Mouse (Mus musculus): Measurements from ENCODE around the gene Trib2.

Gene Trib2

DNA sequence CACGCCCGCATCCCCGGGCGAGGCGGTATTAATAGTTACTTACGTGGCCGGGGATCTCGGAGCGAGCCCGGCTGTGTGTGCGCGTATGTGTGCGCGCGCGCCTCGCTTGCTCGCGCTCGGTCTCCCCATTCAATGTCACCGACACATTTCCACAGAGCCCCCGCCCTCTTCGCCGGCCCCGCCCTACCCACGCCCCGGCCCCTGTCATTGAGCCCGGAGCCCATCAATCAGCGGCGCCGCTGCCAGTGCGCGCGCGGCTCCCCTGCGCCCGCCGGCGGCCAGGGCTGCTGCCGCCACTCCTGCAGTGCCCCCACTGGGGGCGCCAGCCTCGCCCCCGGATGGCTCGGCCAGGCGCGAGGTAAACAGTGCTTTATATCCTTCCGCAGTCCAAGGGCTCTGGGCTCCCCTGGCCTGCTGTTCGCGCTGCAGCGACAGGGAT is at the start of gene Trib2:
Gene Trib2 (minus strand): TSS at position 183 of the 439 bp plus-strand sequence.
- DNase-seq (ENCODE audit: low spot score), result peak; percentile 77

DNA sequence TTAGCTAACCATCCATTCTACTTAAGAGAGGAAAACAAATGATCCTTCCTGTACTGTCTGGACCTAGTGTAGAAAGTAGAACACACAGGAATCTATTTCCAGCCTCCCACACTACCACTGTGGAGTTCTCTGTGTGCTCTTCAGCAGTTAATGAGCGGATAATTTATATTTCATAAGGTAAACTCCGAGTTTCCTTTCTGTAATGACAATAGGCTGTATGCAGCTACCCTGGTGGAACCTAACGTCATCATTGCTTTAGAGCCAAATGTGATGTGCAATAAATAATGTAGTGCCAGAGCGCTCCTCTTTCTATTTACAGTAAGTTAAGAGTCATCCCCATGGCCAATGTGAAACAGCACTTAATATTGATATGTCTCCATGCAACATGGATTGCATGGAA is 41.3 kb upstream of the Trib2 start:
- no peak for DNase-seq (ENCODE audit: low spot score)

DNA sequence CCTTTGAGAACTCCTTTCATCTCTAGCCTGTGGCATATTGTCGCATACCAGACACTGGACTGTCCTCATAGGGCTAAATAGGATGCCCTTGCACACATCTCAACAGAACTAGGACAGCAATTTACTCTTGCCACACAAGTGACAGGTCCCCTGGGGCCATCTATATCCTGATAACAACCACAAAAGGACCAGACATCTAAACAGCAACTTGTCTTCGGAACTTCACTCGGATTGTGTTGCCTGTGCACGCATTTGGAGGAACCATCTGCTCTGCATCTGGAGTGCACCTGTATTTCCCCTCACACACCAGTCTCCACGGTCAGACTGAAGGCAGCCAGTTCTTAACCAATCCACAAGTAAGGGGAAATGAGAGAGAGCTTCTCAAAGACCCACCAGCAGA is 39.2 kb upstream of the Trib2 start:
- no peak for DNase-seq (ENCODE audit: low spot score)

DNA sequence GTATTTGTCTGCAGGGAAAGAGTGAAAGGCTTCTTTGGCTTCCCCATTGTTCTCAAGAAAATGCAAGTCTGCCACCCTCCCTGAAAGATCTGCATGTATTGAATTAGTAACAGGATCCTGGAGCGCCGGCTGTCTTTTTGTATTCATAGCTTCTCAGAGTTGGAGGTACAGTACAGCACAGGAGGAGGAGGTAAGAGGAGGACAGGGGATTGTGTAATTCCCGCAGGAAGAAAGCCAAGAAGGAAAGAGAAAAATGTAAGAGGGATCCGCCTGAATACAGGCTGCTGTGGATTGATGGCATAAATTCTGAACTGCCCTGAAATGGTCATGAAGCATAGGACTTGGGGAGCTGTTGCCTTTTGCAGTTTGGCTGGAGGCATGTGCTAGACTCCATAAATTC is 36.1 kb upstream of the Trib2 start:
- no peak for DNase-seq (ENCODE audit: low spot score)

DNA sequence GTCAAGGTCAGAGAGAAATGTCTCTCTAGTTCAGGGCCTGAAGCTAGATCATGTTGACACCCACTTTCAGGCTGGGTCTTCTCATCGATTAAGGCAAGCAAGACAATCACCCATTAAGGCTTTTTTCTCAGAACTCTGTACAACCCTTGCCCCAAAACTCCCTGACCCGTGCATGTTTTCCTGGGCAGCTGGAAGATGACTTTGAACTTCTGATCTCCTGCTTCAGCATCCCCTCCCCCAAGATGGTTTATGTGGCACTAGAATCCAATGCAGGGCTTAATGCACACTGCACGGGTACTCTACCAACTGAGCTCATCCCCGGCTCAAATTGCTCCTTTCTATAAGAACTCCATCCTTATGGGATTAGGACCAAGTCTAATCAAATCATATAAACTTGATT is 35.3 kb upstream of the Trib2 start:
- DNase-seq (ENCODE audit: low spot score), result no peak

DNA sequence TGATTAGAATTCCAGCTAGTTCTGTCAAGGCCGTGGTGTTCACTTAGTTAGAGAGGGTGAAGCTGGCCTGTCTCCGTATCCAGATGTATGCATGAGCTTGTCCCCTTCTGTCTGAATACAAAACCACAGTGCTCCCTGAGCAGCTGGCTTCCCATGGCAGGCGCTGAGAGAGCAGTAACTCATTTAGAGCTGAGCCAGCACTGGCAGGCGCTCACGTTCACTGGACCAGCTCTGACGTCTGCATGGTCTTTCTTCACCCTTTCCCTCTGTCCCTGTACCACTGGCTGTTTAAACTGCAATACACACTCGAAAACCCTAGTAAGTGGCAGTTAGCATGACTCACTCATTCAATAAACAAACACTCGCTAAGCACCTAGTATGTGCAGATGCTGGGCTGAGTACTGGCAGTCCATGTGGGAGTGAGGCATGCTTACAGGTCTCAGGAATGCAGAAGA is 33.7 kb upstream of the Trib2 start:
- no peak for DNase-seq (ENCODE audit: low spot score)

DNA sequence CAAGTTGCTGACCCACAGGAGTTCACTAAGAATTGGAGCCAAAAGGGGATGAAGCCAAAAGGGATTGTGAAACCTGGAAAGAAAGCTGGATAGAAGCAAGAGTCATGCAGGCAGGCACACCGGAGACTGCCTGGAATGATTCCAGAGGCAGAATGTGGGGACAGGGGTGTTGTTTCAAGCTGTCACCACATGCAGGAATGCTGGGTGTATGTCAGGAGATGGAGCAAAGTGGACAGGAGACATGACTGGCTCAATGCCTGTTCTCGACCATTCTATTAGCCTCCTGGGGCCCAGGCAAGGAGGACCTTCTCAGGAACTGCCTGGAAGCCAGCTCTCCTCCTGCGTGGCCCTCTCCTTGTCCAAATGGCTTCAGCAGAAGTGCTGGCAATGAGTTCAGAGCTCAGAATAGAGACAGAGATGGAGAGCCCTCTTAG is 33.2 kb upstream of the Trib2 start:
- no peak for DNase-seq (ENCODE audit: low spot score)

DNA sequence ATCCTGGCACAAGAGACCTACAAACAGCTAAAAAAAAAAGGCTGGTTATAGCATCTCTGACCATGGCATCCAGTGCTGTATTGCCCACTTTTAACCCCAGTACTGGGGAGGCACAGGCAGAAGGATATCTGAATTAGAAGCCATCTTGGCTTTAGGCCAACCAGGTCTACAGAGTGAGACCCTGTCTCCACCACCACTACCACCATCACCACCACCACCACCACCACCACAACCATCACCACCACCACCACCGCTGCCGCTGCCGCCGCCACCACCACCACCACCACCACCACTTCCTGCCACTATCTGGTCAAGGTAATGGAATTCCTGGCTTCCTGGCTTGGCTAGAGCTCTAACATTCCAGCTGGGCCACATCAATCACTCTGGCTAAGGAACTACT is 31.7 kb upstream of the Trib2 start:
- no peak for DNase-seq (ENCODE audit: low spot score)

DNA sequence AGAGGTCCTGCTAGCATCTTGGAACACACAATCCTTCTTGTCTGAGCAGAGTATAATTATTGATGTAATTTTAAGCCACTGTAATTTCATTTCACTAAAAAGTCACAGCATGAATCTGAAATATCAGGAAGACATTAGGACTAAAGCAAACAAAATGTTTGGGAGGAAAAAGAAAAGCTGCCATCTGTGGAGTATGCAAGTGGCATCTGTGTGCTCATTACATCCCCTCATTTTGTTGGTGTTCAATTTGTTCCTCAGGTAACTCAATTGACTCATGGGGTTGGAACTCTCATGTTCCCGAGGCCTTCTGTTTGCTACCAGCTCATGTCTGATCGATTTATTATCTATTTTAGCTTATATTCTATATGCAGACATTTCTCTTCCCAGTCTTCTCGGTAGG is 28.0 kb upstream of the Trib2 start:
- DNase-seq (ENCODE audit: low spot score), result no peak

DNA sequence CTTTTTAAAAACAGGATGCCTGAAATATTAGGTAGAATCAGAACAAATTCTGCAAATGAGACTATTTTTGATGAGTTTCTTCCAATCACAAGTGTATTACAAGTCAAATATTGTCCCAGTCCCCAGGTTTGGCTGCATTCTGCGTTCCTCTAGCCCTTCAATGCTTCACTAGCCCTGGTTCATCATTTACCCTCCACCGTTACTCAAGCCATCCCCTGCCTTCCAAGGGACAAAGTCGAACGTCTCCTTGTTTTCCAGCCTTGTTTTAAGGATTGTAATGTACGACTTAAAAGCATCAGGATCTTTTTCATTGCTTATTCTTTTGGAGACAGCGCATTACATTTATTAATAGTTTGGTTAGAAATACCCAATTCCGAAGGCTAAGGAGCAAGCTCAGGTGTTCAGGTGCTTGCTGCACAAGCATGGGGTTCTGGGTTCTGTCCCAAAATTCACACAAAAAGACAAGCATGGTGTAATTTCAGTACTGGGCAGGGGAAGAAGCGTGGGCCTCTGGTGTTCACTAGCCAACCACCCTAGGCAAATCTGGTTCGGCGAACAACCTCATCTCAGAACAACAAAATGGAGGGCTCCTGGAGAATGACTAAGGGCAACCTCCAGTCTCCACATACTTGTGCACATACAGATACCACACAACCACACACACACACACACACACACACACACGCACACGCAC is 24.3 kb upstream of the Trib2 start:
- no peak for DNase-seq (ENCODE audit: low spot score)

DNA sequence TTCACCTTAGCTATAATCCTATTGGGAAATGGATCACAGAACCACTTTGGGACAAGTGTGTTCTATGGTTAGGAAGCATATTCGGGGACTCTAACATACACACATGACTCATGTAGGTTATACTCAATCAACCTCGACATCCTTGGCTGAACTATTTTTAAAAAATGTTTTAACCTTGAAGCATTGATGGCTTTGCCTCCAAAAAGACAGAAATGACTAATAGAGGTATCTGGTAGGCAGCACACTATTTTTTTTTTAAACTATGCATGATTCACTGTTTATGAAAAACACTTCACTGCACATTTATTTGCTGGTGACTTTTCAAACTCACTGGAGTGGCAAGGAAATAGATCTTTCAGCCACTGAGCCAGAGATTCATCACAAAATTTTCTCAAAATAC is 21.5 kb upstream of the Trib2 start:
- DNase-seq (ENCODE audit: low spot score), result no peak

DNA sequence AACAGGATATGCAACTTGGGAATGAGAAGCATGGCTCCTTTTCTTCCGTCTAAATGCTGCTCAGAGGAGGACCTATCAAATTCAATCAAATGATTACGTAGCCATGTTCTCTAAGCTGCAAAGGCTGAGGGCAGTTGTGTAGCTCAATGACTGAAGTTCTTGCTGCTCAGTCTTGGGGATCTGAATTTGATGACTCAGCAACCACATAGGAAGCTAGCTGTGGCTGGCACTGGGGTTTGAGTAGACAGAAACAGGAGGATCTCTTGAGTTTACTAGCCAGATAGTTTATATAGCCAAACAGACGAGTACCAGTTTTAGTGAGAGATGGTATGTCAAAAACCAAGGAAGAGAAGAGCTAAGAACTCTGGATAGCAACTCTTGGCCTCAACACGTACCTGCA is 20.8 kb upstream of the Trib2 start:
- DNase-seq (ENCODE audit: low spot score), result no peak

DNA sequence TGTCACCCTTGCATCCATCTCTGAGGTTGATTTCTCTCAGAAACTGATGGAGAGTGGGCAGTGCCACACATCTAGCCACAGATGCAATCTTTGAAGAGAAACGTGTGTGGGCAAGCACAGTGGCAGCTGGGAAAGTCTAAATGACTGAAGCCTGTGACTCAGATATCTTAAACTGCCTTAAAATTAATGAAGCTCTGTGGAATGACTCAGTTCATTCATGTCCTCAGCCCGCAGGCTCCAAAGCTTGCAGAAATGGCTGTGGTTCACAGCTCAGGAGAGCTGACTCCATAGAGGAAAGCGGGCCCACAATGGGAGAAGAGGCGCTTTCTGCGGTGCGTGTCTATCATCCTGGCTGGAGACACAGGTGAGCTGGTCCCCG is 15.9 kb upstream of the Trib2 start:
- DNase-seq (ENCODE audit: low spot score), result no peak

DNA sequence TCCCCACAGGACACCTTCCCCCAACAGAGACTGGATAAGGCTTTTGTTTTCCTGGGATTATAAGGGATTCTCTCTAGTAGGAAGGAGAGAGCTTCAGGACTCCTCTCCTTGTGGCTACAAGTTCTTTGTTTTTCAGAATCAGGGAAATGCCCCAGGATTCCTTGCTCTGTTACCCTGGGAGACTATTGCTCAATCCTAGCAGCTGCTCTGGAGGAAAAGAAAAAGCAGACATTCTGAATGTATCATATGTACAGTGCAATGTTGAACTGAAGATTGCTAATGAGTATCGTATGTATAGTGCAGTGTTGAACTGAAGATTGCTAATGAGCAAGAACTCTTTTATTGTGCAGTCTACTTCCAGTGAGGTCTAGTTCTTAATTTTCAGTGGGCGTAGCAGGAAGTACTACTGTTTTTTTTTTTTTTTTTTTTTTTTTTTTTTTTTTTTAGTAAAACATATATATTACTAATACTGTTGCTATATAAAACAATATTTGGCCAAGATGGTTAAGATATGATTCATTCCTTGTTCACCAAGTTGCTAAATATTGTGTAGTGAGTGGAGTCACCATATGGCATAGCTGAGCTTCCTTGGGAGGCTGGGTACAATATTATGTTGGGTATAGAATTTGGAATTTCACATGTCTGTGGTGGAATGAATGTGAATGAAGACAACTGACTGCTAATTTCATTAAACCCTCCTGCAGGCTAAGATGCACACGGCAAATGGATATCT is 15.4 kb upstream of the Trib2 start:
- no peak for DNase-seq (ENCODE audit: low spot score)

DNA sequence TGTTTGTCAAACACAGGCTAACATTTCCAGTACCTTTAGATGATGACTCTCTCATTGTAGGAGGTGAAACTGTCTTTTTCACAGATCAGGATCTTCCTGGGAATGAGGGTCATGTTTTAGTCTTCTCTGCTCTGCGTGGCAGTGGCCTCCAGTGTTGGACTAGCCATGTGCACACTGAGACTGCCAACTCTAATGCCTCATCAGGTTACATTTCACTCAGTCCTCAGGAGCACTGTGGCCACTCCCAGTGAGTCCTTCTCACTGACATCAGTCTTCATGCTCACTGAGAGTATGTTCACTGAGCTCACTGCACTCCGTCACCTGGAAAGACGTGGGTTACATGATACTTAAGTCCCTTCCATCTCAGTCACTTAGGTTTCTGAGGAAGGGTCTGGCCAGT is 14.0 kb upstream of the Trib2 start:
- no peak for DNase-seq (ENCODE audit: low spot score)

DNA sequence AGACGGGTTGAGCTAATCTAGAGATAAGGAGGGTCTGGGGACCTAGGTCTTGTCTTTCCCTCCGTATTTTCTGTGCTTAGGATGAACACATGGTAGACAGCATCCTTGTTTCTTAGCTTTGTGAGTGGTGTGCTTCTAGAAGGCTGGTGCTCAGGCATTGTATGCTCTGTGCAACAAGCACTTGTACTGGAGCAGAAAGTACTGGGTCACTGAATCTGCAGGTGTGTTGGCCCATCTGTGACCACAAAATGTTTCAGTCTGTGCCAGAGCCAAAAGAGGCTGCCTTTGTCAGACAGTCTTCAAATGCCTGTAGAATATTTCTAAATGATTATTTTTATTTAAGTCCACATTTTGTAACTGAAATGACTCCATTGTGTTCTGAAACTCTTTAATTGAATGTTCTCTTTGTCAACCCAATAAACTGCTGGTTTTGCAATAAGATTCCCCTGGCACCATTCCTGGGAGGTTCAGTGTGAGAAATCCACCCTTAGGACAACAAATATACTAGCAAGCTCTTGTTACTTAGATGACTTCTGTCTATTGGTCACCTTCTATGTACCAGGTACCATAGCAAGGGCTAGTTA is 12.2 kb upstream of the Trib2 start:
- no peak for DNase-seq (ENCODE audit: low spot score)

DNA sequence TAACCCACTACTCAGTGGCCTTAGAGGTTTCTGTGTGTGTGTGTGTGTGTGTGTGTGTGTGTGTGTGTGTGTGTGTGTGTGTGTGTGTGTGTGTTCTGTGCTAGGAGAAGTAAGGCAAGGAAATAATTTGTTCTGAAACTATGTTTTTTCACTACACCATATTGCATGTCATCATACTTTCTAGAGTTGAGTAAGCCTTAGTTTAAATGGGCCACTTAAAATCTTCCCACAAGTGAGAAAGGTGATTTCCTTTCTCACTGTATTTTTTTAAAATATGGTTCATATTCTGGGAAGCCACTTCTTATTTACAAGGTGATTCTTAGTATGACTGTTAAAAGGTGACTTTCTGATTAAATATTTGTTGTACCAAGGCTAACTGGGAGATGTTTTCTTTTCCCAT is 4.3 kb upstream of the Trib2 start:
- DNase-seq (ENCODE audit: low spot score), result no peak

DNA sequence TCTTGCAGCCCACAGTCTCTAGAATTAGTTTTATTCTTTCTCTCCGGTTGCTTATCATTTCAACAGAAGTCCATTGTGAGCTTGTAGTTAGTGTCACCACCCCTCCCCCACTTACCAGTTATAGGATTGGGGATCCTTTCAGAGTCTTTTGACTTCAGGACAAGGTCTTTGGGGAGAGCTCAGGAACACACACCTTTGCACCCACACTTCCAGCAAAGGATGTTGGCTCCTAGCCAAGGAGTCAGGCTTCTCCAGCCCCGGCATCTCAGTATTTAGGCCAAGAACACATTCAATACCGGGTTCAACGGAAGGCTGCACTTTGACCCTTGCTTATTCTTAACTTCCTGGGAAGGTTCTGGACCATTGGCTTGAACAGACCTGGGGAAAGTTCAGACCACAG is 643 bp upstream of the Trib2 start:
- no peak for DNase-seq (ENCODE audit: low spot score)

DNA sequence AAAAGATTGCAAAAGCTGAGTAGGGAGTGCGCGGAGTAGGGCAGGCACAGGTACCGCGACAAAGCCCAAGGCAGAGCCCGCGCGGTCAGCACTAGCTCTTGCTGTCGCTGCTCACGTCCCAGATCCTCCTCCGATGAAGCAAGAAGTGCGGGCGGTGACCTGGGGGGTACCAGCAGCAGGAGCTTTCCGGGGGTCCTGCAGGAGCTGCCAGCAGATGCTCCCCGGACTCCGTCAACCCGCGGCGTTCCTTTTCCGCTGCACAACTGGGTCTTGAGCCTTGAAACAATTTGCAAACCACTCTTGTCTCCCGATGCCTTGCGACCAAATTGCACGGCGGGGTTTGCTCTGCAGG is 492 bp downstream of the Trib2 start:
- peak; percentile 33 for DNase-seq (ENCODE audit: low spot score)

DNA sequence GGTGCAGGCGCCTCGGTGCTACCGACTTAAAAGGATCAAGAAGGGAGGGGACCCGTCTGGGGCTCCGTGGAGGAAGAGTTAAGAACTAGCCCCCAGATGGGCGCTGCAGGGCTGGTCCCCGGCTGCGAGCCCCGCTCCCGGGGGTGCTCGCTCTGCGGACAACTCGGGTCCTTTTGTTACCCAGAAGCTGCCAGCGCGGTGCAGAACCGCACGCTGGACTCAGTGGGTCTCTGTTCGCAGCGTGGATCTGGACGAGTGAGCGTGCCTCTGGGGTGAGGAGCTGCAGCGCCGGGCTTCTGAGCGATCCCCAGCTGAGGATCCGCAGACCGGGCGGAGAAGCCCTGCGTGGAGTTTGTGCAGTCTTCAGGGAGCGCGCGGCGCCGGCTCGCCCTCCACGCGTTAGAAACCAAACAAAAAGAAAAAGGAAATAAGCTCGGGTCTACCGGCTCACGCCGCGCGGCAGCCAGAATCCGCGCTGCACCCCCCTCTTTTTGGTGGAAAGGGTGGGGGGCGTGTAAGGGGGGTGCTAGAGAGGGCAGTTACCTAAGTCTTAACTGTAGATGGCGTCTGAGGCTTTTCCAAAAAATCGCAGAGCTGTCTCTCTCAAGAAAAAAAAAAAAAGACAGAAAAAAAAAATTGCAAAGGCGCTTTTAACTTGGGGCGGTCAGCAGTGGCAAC is 1.0 kb downstream of the Trib2 start:
- DNase-seq (ENCODE audit: low spot score), result peak; percentile 48

DNA sequence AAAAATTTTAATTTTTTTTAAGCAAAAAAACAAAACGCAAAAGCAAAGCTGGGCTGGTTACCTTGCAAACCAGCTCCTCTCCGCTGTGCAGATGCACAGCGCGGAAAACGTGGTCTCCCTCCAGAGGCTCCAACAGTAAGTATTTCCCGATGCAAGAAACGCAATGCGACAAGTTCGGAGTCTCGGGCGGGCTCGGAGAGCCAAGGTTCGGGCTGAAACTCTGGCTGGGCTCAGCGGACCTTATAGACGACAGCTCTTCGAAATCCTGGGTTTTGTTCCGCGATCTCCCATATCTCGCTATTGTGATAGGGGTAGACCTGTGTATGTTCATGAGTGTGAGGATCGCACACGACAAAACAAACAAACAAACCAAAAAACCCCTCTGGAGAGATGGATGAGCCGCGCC is 1.5 kb downstream of the Trib2 start:
- no peak for DNase-seq (ENCODE audit: low spot score)

DNA sequence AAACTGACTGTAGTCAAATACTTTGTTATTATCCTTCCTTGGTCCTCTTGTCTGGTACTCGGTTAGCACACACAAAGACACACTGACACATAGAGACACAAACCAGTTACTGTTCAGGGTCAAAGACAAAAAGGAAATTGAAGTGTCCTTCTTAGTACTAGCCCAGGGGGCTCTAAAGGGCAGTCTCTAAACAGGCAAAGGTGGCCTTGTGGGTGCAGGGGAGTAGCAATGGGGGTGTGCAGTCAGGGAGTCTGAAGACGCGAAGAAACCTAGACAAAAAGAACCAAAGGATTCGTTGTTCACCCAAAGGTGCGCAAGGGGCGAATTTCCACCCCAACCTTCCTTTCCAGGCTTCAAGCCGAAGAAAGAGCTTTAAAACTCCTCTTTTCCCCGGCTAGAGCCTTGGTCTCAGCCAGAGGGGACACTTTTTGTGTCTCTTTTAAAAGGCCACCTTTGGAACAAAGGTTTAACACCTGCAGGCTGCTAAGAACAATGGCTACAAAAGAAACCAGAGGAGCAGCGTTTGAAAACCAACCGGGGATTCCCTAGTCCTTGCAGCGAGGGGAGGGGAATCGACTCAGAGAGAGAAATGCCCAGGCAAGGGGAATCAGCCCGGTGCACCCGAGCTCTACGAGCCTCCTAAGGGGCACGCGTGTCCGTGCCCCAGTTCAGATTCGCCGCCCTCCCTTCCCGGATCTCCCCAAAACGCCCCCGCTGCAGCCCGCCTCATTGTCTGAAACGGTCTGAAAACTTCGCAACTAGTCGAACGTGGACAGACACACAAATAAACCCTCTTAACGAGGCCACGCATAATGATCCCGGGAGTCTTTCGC is 2.3 kb downstream of the Trib2 start:
- DNase-seq (ENCODE audit: low spot score), result peak; percentile 25
